Mouse (Mus musculus) lung, embryonic 14.5 days (tissue): ENCODE data around the gene Pigk. TPM values are rescaled to one million over a fixed set of nuclear protein-coding genes. Genes with fewer than 3 reads are reported as not detected.

Experiments used
- ATAC-seq: fragments of 200-750 bp; cut with Nextera tagmentation; 2 replicates; pipeline ENCODE4 v1.8.0; 2017; ENCODE audit warnings: mild to moderate bottlenecking, moderate TSS enrichment, moderate library complexity; ENCODE audit not compliant: insufficient read depth
- DNase-seq: peaks from one replicate; pipeline ENCODE4 v3.0.0-alpha.2; 2015
- H3K27ac ChIP-seq: fragments of 300-500 bp; sonication (generic); 2 replicates; pipeline ENCODE4 v1.5.1; 2014; ENCODE audit warnings: low read depth, mild to moderate bottlenecking, moderate library complexity
- H3K27me3 ChIP-seq: fragments of 300-500 bp; sonication (generic); 2 replicates; pipeline ENCODE4 v1.6.1; 2014; ENCODE audit warnings: low read length, control low read depth; ENCODE audit not compliant: insufficient read depth
- H3K36me3 ChIP-seq: fragments of 300-500 bp; sonication (generic); 2 replicates; pipeline ENCODE4 v1.6.1; 2014; ENCODE audit warnings: control low read depth; ENCODE audit not compliant: insufficient read depth
- H3K4me1 ChIP-seq: fragments of 300-500 bp; sonication (generic); 2 replicates; pipeline ENCODE4 v1.6.1; 2014; ENCODE audit warnings: antibody characterized with exemption, control low read depth; ENCODE audit not compliant: insufficient read depth
- H3K4me2 ChIP-seq: fragments of 300-500 bp; sonication (generic); 2 replicates; pipeline ENCODE4 v1.6.1; 2014; ENCODE audit warnings: mild to moderate bottlenecking
- H3K4me3 ChIP-seq: fragments of 300-500 bp; sonication (generic); 2 replicates; pipeline ENCODE4 v1.5.1; 2014; ENCODE audit warnings: low read depth, low read length
- H3K9ac ChIP-seq: fragments of 300-500 bp; sonication (generic); 2 replicates; pipeline ENCODE4 v1.6.1; 2014
- H3K9me3 ChIP-seq: fragments of 300-500 bp; sonication (generic); 2 replicates; pipeline ENCODE4 v1.6.1; 2016; ENCODE audit warnings: low read depth, low read length, control low read depth
- CTCF ChIP-seq: IDR thresholded peaks from 2 replicates; pipeline ENCODE4 v1.5.1; 2016; ENCODE audit warnings: antibody characterized with exemption, low read depth
- WGBS: fragments of 180-500 bp; shearing (Covaris S2); extraction: QIAGEN DNeasy Blood & Tissue Kit; methylation state at CpG from one replicate; pipeline ENCODE4 v1.1.7; 2014; 5-methylcytosine and 5-hydroxymethylcytosine counted together
- polyA plus RNA-seq: library from polyadenylated mRNA; unstranded; fragments of >200 nt; fragmentation: Nextera tagmentation; extraction: Ambion mirVana; gene quantifications from 2 replicates; pipeline ENCODE4 v1.2.1, GENCODE M21; 2014

Gene Pigk
- polyA plus RNA-seq, 1 experiment from 2014 or later: 50.3 TPM

DNA sequence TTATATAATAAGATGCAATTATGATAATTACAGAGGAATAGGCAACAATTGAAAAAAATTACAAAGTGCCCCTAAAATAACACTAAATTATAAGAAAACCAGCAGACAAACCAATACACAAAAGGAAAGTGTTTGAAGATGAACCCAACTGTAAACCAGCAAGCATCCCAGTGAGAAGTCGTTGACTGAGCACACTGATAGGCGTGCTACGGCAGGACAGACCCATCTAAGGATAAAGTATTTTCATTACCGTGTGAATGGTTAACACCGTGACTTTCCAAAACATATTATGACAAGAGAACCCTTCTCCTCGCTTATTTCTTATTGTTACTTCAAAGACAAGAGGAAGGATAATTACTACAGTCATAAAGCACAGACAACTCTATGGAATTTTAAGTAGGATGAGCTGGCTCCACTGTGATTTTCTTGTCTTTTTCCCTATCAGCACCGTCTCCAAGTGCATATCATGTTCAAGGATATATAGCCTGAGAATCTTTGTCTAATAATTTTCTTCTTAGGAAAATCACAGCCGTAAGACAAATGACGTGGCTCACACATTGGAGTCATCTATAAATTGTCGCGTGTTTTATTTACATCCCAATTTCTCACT lies 233.2 kb downstream of the Pigk start:
- no peaks in the 10 kb centered on the region for H3K36me3 ChIP-seq
- 77% methylated on average over 11 of the region's 11 CpGs for WGBS
- no peak overlapping the region for H3K9ac ChIP-seq
- no peaks in the 10 kb centered on the region for H3K27me3 ChIP-seq
- TF ChIP-seq CTCF: no peak
- ATAC-seq: no peak
- H3K4me3 ChIP-seq: no peak overlapping the region
- no peak overlapping the region for H3K4me2 ChIP-seq
- DNase-seq: no peak
- no peak overlapping the region for H3K27ac ChIP-seq
- no peaks in the 10 kb centered on the region for H3K9me3 ChIP-seq
- H3K4me1 ChIP-seq: no peaks in the 10 kb centered on the region

DNA sequence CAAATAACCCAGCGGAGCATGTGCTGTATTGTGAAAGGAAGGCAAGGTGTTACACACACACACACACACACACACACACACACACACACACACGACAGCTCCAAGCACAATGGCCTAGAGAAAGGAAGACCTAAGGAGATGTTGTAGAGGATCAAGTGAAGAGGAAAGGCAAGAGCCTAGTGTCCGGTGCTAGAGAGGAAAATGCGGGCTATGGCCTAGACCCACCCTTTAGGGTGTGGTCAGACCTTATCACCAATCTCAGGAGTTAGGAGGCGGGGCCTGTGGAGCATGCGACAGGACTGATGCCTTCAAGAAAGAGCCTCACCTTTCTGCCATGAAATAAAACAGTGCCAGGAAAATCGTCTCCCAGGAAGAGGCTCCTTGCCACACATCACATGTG lies 234.7 kb downstream of the Pigk start:
- Histone ChIP-seq H3K4me2 (no peak overlapping the region), H3K36me3 (no peaks in the 10 kb centered on the region), H3K27me3 (no peaks in the 10 kb centered on the region), H3K9me3 (no peaks in the 10 kb centered on the region), H3K4me1 (no peaks in the 10 kb centered on the region), H3K4me3 (no peak overlapping the region), H3K9ac (no peak overlapping the region), H3K27ac (no peak overlapping the region)
- TF ChIP-seq CTCF: no peak
- ATAC-seq (no peak), DNase-seq (no peak)
- WGBS: 83% methylated on average over 7 of the region's 7 CpGs

DNA sequence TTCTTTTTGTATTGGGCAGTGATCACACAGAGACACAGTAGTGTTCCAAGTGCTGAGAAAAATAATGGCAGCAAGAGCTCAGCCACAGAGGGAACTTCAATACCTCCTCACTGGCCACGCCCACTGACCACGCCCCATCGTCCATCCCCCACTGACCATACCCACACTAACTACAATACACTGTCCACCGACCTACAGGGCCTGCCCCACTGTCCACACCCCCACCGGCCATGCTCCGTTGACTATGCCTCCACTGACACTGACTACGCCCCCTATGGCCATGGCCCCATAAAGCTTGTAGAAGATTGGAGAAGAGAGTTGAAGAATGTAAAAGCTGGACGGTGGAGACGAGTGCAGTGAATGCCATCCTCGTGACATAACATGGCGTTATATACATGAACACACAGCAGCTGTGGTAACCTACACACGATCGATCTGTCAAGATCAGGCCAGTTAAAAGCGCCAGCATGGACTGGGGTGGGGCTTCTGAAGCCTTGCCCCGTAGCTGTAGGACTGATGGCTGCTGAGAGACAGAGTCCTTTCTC lies 235.4 kb downstream of the Pigk start:
- Histone ChIP-seq H3K9ac (no peak overlapping the region), H3K4me1 (no peaks in the 10 kb centered on the region), H3K27me3 (no peaks in the 10 kb centered on the region), H3K9me3 (no peaks in the 10 kb centered on the region), H3K4me2 (no peak overlapping the region), H3K27ac (no peak overlapping the region), H3K36me3 (no peaks in the 10 kb centered on the region), H3K4me3 (no peak overlapping the region)
- ATAC-seq (0 out of 2 replicates have a peak, but pooled peaks have one; percentile 28), DNase-seq (no peak)
- no peak for TF ChIP-seq CTCF
- WGBS: 84% methylated on average over 15 of the region's 15 CpGs

DNA sequence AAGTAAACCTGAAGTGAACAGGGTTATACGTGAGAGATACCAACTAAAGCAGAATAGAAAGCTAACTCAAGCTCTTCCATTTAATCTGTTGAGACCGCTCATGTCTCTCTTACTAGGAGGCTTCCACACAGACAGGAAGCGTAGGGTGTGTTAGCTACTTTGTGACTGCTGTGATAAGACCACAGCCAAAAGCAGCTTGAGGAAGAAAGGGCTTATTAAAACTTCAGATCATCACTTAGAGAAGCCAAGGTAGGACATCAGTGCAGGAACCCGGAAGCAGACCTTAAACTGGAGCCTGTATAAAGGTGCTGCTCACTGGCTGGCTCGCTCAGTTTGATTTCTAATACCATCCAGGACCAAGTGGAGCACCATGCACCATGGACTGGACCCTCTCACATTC lies 236.4 kb downstream of the Pigk start:
- H3K4me1 ChIP-seq: no peaks in the 10 kb centered on the region
- ATAC-seq: no peak
- no peak overlapping the region for H3K4me2 ChIP-seq
- no peak overlapping the region for H3K9ac ChIP-seq
- WGBS: 89% methylated on average over 5 of the region's 5 CpGs
- no peak overlapping the region for H3K27ac ChIP-seq
- no peaks in the 10 kb centered on the region for H3K27me3 ChIP-seq
- no peak overlapping the region for H3K4me3 ChIP-seq
- H3K36me3 ChIP-seq: no peaks in the 10 kb centered on the region
- no peak for TF ChIP-seq CTCF
- no peaks in the 10 kb centered on the region for H3K9me3 ChIP-seq
- no peak for DNase-seq

DNA sequence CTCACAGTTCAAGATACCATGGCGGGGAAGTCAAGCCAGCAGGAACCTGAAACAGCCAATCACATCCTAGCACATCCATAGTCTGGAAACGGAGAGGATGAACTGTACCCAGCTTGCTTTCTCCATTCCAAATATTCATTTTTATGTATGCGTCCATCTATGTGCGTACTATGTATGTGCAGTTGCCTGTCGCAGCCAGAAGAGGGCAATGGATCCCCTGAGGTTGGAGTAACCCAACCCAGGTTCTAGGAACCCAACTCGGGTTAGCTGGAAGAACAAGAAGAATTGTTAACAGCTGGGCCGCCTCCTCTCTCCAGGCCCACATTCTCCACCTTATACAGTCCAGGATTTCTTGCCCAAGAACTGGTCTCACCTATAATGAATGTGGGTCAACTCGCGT lies 237.0 kb downstream of the Pigk start:
- 90% methylated on average over 9 of the region's 9 CpGs for WGBS
- Histone ChIP-seq H3K4me1 (no peaks in the 10 kb centered on the region), H3K9me3 (no peaks in the 10 kb centered on the region), H3K4me3 (no peak overlapping the region), H3K27me3 (no peaks in the 10 kb centered on the region), H3K27ac (no peak overlapping the region), H3K9ac (no peak overlapping the region), H3K4me2 (no peak overlapping the region), H3K36me3 (no peaks in the 10 kb centered on the region)
- TF ChIP-seq CTCF: no peak; the same call in 1 of the 2 replicates
- DNase-seq (no peak), ATAC-seq (no peak)

DNA sequence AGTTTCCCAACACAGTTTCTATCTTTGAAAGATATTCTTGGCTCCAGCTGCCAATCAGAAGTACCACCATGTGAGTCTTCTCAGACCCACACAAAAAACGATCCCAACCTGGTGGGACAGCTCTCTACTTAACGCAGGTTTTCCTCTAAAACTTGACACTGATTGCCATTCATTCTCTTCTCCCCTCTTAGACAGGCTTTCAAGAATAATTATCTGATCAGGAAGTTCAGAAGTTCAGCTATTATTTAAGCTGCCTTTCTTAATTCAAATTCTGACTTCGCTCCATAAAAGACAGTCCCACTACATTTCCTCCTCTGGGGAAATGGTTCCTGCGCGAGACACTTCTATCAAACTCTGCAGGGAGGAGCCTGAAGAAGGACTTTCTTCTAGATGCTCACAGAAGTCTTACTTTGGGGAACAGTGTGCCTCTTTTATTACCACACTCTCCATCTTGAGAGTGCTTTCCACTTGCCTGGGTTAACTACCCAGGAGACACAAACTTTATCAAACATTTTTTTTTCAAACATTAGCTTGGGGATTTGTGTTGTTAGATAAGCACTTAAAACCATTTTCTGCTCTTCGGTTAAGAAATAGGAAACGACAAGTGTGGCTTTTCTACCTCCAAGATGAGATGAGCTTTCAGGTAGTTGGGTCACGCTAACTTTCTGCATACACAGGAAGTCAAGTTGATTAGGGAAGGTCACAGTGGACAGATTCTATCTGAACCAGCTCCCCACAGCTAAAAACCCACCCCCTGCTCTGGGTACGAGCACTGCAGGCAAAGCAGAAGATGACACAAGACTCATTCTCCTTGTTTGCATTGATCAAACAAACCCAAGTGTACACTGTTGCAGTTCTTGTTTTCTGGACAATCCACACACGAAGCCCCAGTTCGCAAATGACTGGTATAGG lies 238.0 kb downstream of the Pigk start:
- Histone ChIP-seq H3K27ac (no peak overlapping the region), H3K9me3 (no peaks in the 10 kb centered on the region), H3K4me3 (no peak overlapping the region), H3K27me3 (no peaks in the 10 kb centered on the region), H3K4me1 (no peaks in the 10 kb centered on the region), H3K4me2 (no peak overlapping the region), H3K9ac (no peak overlapping the region), H3K36me3 (no peaks in the 10 kb centered on the region)
- ATAC-seq (no peak), DNase-seq (no peak)
- TF ChIP-seq CTCF: no peak
- 58% methylated on average over 11 of the region's 11 CpGs for WGBS

DNA sequence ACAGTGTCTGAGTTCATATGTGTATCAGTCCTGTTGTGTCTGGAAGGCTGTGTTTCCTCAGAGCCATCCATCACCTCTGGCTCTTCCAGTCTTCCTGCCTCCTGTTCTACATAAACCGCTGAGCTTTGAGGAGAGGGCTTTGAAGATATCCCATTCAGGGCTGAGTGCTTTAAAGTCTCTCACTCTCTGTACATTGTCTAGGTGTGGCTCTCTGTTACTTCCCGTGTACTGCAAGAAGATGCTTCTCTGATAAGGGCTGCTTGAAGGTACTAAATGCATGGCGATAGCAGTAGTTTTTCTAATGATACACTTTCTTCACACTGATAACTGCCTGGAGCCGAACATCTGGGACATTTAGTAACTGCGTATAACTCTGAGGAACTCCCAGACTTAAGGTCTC lies 242.1 kb downstream of the Pigk start:
- Histone ChIP-seq H3K4me3 (no peak overlapping the region), H3K4me2 (no peak overlapping the region), H3K27me3 (no peaks in the 10 kb centered on the region), H3K4me1 (no peaks in the 10 kb centered on the region), H3K27ac (no peak overlapping the region), H3K9me3 (no peaks in the 10 kb centered on the region), H3K36me3 (no peaks in the 10 kb centered on the region), H3K9ac (no peak overlapping the region)
- DNase-seq (no peak), ATAC-seq (no peak)
- TF ChIP-seq CTCF: no peak
- 48% methylated on average over 5 of the region's 5 CpGs for WGBS
